8 mouse cellular contexts compared by ENCODE assay signal in genomic region chr9:45411803-45412202, GRCm38 (mm10). TPM values are rescaled to one million over a fixed set of nuclear protein-coding genes. Genes with fewer than 3 reads are reported as not detected.
A peak's percentile ranks its signal among the peaks of the same experiment; 100 is the strongest.
DNase-seq lines count a peak whose midpoint lies in the region; ATAC-seq lines count a peak whose summit lies in the region.

No protein-coding gene starts in this region.

- H3K4me1 ChIP-seq in heart, embryonic 13.5 days, result peaks cover 9% of the 10 kb centered on the region
- H3K4me1 ChIP-seq in kidney, embryonic 16.5 days (ENCODE audit: insufficient read depth, low read length), result peaks cover 11% of the 10 kb centered on the region

- H3K27ac ChIP-seq in heart, embryonic 13.5 days (replicated peaks), result no peak overlapping the region
- no peak overlapping the region for H3K27ac ChIP-seq in kidney, embryonic 16.5 days (ENCODE audit: low read length)

- no peak for ATAC-seq in heart, embryonic 13.5 days (ENCODE audit: extremely low read depth, insufficient number of reproducible peaks, low FRiP score, low TSS enrichment)
- ATAC-seq in kidney, embryonic 16.5 days (ENCODE audit: low FRiP score, low TSS enrichment), result no peak; the same call in 1 of the 2 replicates
- ATAC-seq in megakaryocyte-erythroid progenitor cell, adult 5-6 weeks (replicated peaks; ENCODE audit: low FRiP score, low TSS enrichment, poor library complexity, severe bottlenecking), result peak; percentile 49; the same call in 1 of the 2 replicates

- DNase-seq in spleen, postnatal 36 days (ENCODE audit: low spot score in 2 of 2), result peak; percentile 18 to 33
- DNase-seq in spleen, adult 12 weeks (ENCODE audit: low spot score), result no peak
- DNase-seq in cerebellum, adult 9-10 months, result peak; percentile 85
- peak; percentile 19 for DNase-seq in thymus, postnatal 25 days
- no peak for DNase-seq in left cerebral cortex, postnatal 4 days

- WGBS in heart, embryonic 13.5 days, result 25% methylated on average over 7 of the region's 7 CpGs
- WGBS in kidney, embryonic 16.5 days, result 14% methylated on average over 7 of the region's 7 CpGs

- no peaks in the 10 kb centered on the region for H3K9me3 ChIP-seq in heart, embryonic 13.5 days
- no peaks in the 10 kb centered on the region for H3K9me3 ChIP-seq in kidney, embryonic 16.5 days (ENCODE audit: low read length)

- intact Hi-C loops in left cerebral cortex, postnatal 4 days (cut with DNase I), result loop anchor here (5.0 kb wide), 2 partner anchors 110 to 190 kb away; no protein-coding TSS in a partner anchor

- peak overlapping the region; percentile 39 for H3K4me2 ChIP-seq in heart, embryonic 13.5 days
- H3K4me2 ChIP-seq in kidney, embryonic 16.5 days (replicated peaks; ENCODE audit: low read depth, low read length), result peak overlapping the region; percentile 47

- H3K9ac ChIP-seq in heart, embryonic 13.5 days, result no peak overlapping the region
- H3K9ac ChIP-seq in kidney, embryonic 16.5 days (replicated peaks; ENCODE audit: low read length), result 0 out of 2 replicates have a peak overlapping the region, but pooled peaks have one; percentile 42

- H3K27me3 ChIP-seq in heart, embryonic 13.5 days (replicated peaks), result peaks cover 45% of the 10 kb centered on the region
- no peaks in the 10 kb centered on the region for H3K27me3 ChIP-seq in kidney, embryonic 16.5 days (ENCODE audit: insufficient read depth, low read length)

- H3K4me3 ChIP-seq in heart, embryonic 13.5 days, result peak overlapping the region; percentile 14; the same call in 1 of the 2 replicates
- peak overlapping the region; percentile 14; the same call in 1 of the 2 replicates for H3K4me3 ChIP-seq in kidney, embryonic 16.5 days (ENCODE audit: low read length)

- H3K36me3 ChIP-seq in heart, embryonic 13.5 days, result no peaks in the 10 kb centered on the region
- no peaks in the 10 kb centered on the region for H3K36me3 ChIP-seq in kidney, embryonic 16.5 days (ENCODE audit: insufficient read depth, low read length)

RNA-seq across cellular contexts. Expression of gene Fxyd2, which starts 12.3 kb away (rescaled TPM):
- polyA plus RNA-seq in heart, embryonic 13.5 days (2015; fragmentation: Nextera tagmentation; extraction: Ambion mirVana), result 1.1 and 1.2 TPM in 2 replicates
- 746 and 828 TPM in 2 replicates for polyA plus RNA-seq in kidney, embryonic 16.5 days (2015; fragmentation: Nextera tagmentation; extraction: Ambion mirVana)
- total RNA-seq in megakaryocyte-erythroid progenitor cell, adult 5-6 weeks (2014; fragmentation: Nextera tagmentation), result not detected in 2 replicates
- total RNA-seq in megakaryocyte-erythroid progenitor cell, adult 5-6 weeks (2017), result not detected in 2 replicates
- 1 to 10 TPM; 6.7 to 7.0 TPM for total RNA-seq in left cerebral cortex, postnatal 4 days (2021)

RNA-seq across cellular contexts. Expression of gene Dscaml1, which starts 14.6 kb away (rescaled TPM):
- 0.07 and 0.22 TPM in 2 replicates for polyA plus RNA-seq in heart, embryonic 13.5 days (2015; fragmentation: Nextera tagmentation; extraction: Ambion mirVana)
- 0.17 and 0.37 TPM in 2 replicates for polyA plus RNA-seq in kidney, embryonic 16.5 days (2015; fragmentation: Nextera tagmentation; extraction: Ambion mirVana)
- total RNA-seq in megakaryocyte-erythroid progenitor cell, adult 5-6 weeks (2014; fragmentation: Nextera tagmentation), result not detected in 2 replicates
- total RNA-seq in megakaryocyte-erythroid progenitor cell, adult 5-6 weeks (2017), result not detected in 2 replicates
- 10 to 100 TPM; 46.6 to 49.1 TPM for total RNA-seq in left cerebral cortex, postnatal 4 days (2021)

RNA-seq across cellular contexts. Expression of gene Fxyd6, which starts 41.8 kb away (rescaled TPM):
- 40.3 and 42.0 TPM in 2 replicates for polyA plus RNA-seq in heart, embryonic 13.5 days (2015; fragmentation: Nextera tagmentation; extraction: Ambion mirVana)
- polyA plus RNA-seq in kidney, embryonic 16.5 days (2015; fragmentation: Nextera tagmentation; extraction: Ambion mirVana), result 184 and 189 TPM in 2 replicates
- total RNA-seq in megakaryocyte-erythroid progenitor cell, adult 5-6 weeks (2014; fragmentation: Nextera tagmentation), result 0.87 and 1.5 TPM in 2 replicates
- total RNA-seq in megakaryocyte-erythroid progenitor cell, adult 5-6 weeks (2017), result not detected in 2 replicates
- 100 to 1,000 TPM; 368 to 407 TPM for total RNA-seq in left cerebral cortex, postnatal 4 days (2021)

Comparison
In these comparisons a context has a peak if more than half of its experiments do, and no peak if none do; other contexts are left out.
1. DNase-seq: peak in spleen, postnatal 36 days (2 of 2), cerebellum, adult 9-10 months (single experiment) and thymus, postnatal 25 days (single experiment); none in spleen, adult 12 weeks (single experiment) and left cerebral cortex, postnatal 4 days (single experiment).
2. RNA of gene Fxyd2, which starts 12.3 kb away (total RNA-seq): 6.7 to 7.0 TPM in left cerebral cortex, postnatal 4 days; not detected in megakaryocyte-erythroid progenitor cell, adult 5-6 weeks; every median in the first group is over 4 times any median in the second.
3. RNA of gene Dscaml1, which starts 14.6 kb away (total RNA-seq): 46.6 to 49.1 TPM in left cerebral cortex, postnatal 4 days; not detected in megakaryocyte-erythroid progenitor cell, adult 5-6 weeks; every median in the first group is over 10 times any median in the second.
4. RNA of gene Fxyd6, which starts 41.8 kb away (total RNA-seq): 368 to 407 TPM in left cerebral cortex, postnatal 4 days; 0.87 to 1.5 TPM in megakaryocyte-erythroid progenitor cell, adult 5-6 weeks; every median in the first group is over 100 times any median in the second.